Mouse (Mus musculus) cerebellum, adult (tissue): ENCODE results near the gene Rpa1.
A peak's percentile ranks its signal among the peaks of the same experiment; 100 is the strongest.
"Not testable (repeated sequence)": the region's sequence is repeated elsewhere in the genome, so short reads cannot be mapped to it uniquely, and the experiment has no call there.

Experiments used
- ATAC-seq: cut with Nextera tagmentation; 2 replicates; pipeline ENCODE4 v1.9.2; 2017; ENCODE audit warnings: mild to moderate bottlenecking, moderate library complexity, mixed read lengths; ENCODE audit not compliant: insufficient number of reproducible peaks, low FRiP score, low TSS enrichment

Gene Rpa1

DNA sequence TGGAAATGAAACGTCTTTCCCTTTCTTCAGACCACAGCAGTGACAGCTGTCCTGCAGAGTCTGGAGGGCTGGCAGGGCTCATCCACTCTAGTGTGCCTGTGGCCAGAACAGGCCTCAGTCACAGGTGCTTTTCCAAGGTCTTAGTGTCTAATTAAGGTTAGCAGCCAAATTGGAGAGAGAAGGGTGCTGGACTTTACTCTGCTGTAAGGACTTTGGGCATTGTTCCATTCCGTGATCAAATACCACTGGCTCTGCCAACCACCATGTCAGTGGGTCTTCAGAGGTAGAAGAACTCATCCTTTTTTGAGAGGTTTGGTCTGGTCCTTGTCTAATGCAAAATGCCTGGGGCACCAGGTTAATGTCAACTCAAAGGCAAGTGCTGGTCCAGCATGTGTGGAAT lies 59.0 kb downstream of the Rpa1 start:
- no peak for ATAC-seq

DNA sequence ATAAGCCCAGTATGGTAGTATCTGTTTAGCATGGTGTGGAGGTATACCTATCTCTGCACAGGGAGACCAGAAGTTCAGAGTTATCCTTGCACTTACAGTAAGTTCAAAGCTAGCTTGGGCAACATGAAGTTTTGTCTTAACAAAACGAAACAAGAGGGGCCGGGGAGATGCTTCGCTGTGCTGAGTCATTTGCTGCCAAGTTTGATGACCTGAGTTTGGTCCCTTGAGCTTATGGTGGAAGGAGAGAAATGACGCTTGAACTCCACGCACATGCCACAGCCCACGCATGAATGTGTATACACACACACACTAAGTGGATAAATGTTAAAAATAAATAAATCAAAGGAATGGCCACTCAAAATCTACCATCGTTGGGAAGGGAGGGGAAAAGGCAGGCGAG lies 59.6 kb downstream of the Rpa1 start:
- no peak for ATAC-seq

GRCm38 (mm10) chr11:75287940-75288339 lies 60.2 kb downstream of the Rpa1 start:
- no peak for ATAC-seq

DNA sequence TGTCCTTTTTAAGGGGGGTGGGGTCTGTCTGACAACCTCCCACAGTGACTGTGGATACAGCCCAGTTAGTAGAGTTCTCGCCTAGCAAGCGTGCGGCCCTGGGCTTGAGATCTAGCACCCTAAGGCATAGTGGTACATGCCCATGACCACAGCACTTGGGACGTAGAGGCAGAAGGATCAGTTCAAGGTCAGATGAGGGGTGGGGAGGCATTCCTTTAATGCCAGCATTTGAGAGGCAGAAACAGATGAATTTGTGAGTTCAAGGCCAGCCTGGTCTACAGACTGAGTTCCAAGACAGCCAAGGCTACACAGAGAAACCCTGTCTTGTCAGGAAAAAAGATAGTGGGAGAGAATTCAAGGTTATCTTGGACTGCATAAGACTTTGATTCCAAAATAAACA lies 61.3 kb downstream of the Rpa1 start:
- ATAC-seq = no peak

- ATAC-seq = no peak
These were observed 62.1 kb downstream of the Rpa1 start for GRCm38 (mm10) chr11:75285893-75286467.

GRCm38 (mm10) chr11:75283784-75284183 lies 64.3 kb downstream of the Rpa1 start:
- not testable (repeated sequence) for ATAC-seq

- no peak for ATAC-seq
These were observed 65.5 kb downstream of the Rpa1 start for GRCm38 (mm10) chr11:75282496-75283120.

DNA sequence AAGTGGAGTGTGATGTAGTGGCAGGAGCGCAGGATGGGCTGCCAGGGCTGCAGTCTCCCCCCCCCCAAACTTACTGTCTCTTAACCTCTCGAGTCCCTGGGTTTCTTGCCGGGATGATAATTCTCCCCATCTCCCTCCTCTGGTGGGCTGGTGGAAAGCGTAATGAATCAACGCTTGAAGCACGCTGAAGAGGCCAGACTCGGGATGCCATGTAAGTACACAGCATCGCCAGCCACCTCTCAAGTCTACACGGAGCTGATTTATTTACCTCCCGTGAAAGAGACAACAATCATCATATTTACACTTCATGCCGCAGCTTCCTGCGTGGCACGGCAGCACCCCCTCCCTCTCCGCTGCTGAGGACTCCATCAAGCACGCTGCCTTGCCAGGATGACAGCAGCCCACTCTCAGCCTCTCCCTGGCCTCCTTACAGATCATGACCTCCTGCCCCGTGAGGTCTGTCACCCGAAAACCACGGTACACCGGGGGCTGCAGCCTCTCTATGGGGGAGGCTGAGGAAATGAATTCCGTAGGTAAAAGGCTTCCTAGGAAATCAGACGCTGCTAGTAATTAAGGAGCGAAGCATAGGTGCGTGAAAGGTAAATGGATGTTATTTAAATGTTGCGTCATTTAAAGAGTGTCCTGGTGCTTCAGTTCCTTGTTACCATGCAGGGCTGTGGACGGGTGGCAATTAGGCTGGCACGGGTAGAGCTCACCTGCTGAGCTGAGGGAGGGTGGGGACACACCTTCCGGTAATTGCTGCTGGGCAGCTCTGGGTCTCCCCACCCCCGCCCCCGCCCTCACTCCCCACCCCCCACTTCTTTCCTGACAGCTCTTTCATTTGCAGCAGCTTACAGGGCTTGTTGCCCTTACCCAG lies 66.5 kb downstream of the Rpa1 start:
- no peak for ATAC-seq

- ATAC-seq = no peak
These were observed 67.6 kb downstream of the Rpa1 start for GRCm38 (mm10) chr11:75280435-75281001.

- ATAC-seq = no peak
These were observed 68.1 kb downstream of the Rpa1 start for GRCm38 (mm10) chr11:75280066-75280410.

GRCm38 (mm10) chr11:75279342-75280065 lies 68.6 kb downstream of the Rpa1 start:
- no peak for ATAC-seq

- ATAC-seq = no peak
These were observed 69.1 kb downstream of the Rpa1 start for GRCm38 (mm10) chr11:75279013-75279341.

GRCm38 (mm10) chr11:75278115-75278514 lies 70.0 kb downstream of the Rpa1 start:
- no peak for ATAC-seq

- ATAC-seq = no peak
These were observed 73.1 kb downstream of the Rpa1 start for GRCm38 (mm10) chr11:75275035-75275434.

GRCm38 (mm10) chr11:75273466-75273865 lies 74.7 kb downstream of the Rpa1 start:
- ATAC-seq = no peak

GRCm38 (mm10) chr11:75270985-75271434 lies 77.1 kb downstream of the Rpa1 start:
- ATAC-seq = peak; percentile 56; the same call in 1 of the 2 replicates

DNA sequence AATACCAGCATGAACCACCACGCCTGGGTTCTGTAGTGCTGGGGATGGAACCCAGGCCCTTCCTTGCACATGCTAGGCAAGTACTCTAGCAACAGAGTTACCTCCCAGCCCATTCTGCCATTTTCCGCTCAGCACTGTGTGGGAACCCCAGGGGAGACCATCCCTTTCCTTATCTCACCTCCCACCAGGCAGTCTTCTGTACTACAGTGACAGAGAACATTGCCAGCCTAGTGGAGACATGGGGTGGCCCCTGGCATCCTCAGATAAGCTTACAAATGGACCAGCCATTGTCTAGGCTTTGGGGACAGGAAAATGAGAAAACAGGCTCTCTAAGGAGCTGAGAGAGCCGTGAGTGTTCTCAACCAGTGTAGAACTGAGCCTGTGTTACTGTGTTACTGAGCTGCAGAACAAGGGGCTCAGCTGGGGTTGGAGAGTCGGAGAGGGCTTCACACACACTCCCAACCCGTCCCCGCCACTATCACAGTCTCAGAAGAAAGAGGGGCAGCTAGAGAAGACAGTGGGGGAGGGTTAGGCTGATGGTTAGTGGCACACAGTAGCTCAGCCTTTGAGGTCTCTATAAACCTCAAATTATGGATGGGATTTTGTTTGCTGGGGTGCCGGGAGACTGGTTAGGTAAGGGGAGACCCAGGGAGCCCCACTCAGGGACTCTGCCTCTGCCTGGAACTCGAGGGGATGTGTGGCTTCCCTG lies 77.7 kb downstream of the Rpa1 start:
- no peak for ATAC-seq

DNA sequence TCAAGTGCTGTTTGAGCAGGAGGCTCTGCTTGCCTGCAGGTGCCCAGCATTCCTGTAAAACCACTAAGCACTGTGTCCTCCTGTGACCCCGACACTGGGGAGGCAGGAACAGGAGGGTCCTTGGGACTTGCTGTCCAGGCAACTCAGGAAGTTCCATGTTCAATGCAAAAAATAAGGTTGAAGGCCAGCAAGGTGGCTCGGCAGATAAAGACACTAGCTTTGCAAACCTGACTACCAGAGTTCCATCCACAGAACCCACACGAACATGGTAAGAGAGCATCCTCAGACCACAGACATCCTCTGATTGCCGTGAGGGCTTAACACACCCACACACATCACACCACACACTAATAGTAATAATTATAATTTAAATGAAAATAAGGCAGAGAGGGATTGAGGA lies 78.9 kb downstream of the Rpa1 start:
- ATAC-seq = no peak

DNA sequence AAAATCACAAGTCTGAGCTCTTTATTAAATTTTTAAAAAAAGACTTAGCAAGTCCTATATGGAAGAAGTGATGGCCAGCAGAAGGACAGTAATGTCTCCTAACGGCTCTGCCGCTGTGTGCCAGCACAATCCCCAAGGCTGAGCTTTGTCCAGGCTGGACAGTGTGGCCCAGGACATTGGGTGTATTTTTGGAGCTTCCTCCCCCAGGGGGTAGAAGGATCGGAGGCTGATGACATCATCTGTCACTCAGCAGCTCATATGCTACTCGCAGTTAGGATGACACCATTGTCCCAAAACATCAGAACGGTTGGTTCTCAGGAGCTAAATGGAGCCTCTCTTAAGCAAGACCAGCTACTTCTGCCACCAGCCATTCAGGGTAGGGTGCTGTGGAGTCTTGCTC lies 79.6 kb downstream of the Rpa1 start:
- no peak for ATAC-seq

DNA sequence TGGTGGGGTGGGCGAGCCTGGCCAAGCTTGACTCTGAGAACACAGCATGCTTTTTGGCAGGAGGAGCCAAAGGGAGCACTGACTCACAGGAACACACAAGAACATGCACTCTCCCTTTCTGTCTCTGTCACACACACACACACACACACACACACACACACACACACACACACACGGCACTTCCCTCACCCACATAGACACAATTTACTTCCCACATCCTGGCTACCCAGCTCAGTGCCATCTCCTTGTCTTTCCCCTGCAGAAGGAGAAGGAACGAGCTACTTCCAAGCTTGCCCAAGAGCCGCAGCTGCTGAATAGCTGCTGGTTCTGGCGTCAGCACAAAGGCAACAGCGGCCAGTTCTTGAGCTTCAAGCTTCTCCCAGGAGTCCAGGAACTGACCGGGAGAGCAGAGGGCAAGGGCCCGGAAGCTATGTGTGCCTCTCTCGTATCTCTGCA lies 80.3 kb downstream of the Rpa1 start:
- no peak for ATAC-seq
